Mouse (Mus musculus) MEL (cell line): ENCODE data around the gene Wnk4. TPM values are rescaled to one million over a fixed set of nuclear protein-coding genes. Genes with fewer than 3 reads are reported as not detected.
A peak's percentile ranks its signal among the peaks of the same experiment; 100 is the strongest.

Source experiments
- DNase-seq: peaks from one replicate; pipeline ENCODE4 v3.0.0; 2011; ENCODE audit warnings: low read depth, low spot score
- H3K27ac ChIP-seq: 2 replicates; pipeline ENCODE4 v1.5.1; 2012; ENCODE audit warnings: low read depth, mild to moderate bottlenecking, control low read depth, low read length, moderate library complexity; ENCODE audit not compliant: control insufficient read depth
- H3K27me3 ChIP-seq, 2 experiments: fragments of 150-350 bp in 1 of 2; sonication (generic) in 1 of 2; 2 replicates each; pipeline ENCODE4 v1.6.1; 2012; ENCODE audit warnings: low read length in 2 of 2, mild to moderate bottlenecking in 2 of 2, improper control_type of control experiment in 1 of 2, moderate library complexity in 1 of 2; ENCODE audit not compliant: insufficient read depth in 2 of 2, control insufficient read depth in 1 of 2
- H3K36me3 ChIP-seq, 2 experiments: 2 replicates each; pipeline ENCODE4 v1.6.1; 2012 to 2014; ENCODE audit warnings: low read length in 2 of 2, improper control_type of control experiment in 1 of 2, inconsistent platforms in 1 of 2, mild to moderate bottlenecking in 1 of 2; ENCODE audit not compliant: insufficient read depth in 2 of 2, control insufficient read depth in 1 of 2
- H3K4me1 ChIP-seq, 2 experiments: fragments of 150-350 bp in 1 of 2; sonication (generic) in 1 of 2; 2 replicates each; pipeline ENCODE4 v1.6.1; 2012; ENCODE audit warnings: low read length in 2 of 2, improper control_type of control experiment in 1 of 2, mild to moderate bottlenecking in 1 of 2; ENCODE audit not compliant: insufficient read depth in 2 of 2, control insufficient read depth in 1 of 2
- H3K4me3 ChIP-seq, 2 experiments: fragments of 150-350 bp in 1 of 2; sonication (generic) in 1 of 2; 2 replicates each; pipeline ENCODE4 v1.5.1; 2012; ENCODE audit warnings: low read depth in 2 of 2, low read length in 2 of 2, mild to moderate bottlenecking in 2 of 2, moderate library complexity in 2 of 2, control low read depth in 1 of 2, improper control_type of control experiment in 1 of 2; ENCODE audit not compliant: control insufficient read depth in 1 of 2, insufficient read depth in 1 of 2
- H3K79me2 ChIP-seq: 2 replicates; pipeline ENCODE4 v1.6.1; 2012; ENCODE audit warnings: mild to moderate bottlenecking, low read length, moderate library complexity; ENCODE audit not compliant: control insufficient read depth, poor library complexity, insufficient read depth
- H3K9ac ChIP-seq: 2 replicates; pipeline ENCODE4 v1.6.1; 2012; ENCODE audit warnings: low read depth, mild to moderate bottlenecking, control low read depth, low read length, moderate library complexity; ENCODE audit not compliant: control insufficient read depth, poor library complexity, severe bottlenecking
- H3K9me3 ChIP-seq: fragments of 150-350 bp; sonication (generic); replicated peaks from 2 replicates; pipeline ENCODE4 v1.6.1; 2012; ENCODE audit warnings: mild to moderate bottlenecking, low read length, improper control_type of control experiment, moderate library complexity; ENCODE audit not compliant: insufficient read depth
- CHD2 ChIP-seq: IDR thresholded peaks from 2 replicates; pipeline ENCODE4 v1.6.1; 2011; ENCODE audit warnings: low read length, improper control_type of control experiment
- CTCF ChIP-seq, 3 experiments: IDR thresholded peaks in 2 of 3; conservative IDR thresholded peaks in 1 of 3; 2 replicates each; pipeline ENCODE4 v1.5.1; 2011 to 2012; ENCODE audit warnings: low read length in 3 of 3, low read depth in 2 of 3, mild to moderate bottlenecking in 2 of 3, improper control_type of control experiment in 1 of 3, inconsistent platforms in 1 of 3, mixed read lengths in 1 of 3, moderate library complexity in 1 of 3; ENCODE audit not compliant: control insufficient read depth in 1 of 3, insufficient read depth in 1 of 3, poor library complexity in 1 of 3, severe bottlenecking in 1 of 3
- E2F4 ChIP-seq: IDR thresholded peaks from 2 replicates; pipeline ENCODE4 v1.6.1; 2011; ENCODE audit warnings: low read depth, low read length, improper control_type of control experiment, borderline replicate concordance
- ETS1 ChIP-seq: IDR thresholded peaks from 2 replicates; pipeline ENCODE4 v1.6.1; 2012; ENCODE audit warnings: low read depth, mild to moderate bottlenecking, inconsistent platforms, low read length, improper control_type of control experiment, moderate library complexity
- GABPA ChIP-seq: IDR thresholded peaks from 2 replicates; pipeline ENCODE4 v1.6.1; 2012; ENCODE audit warnings: low read depth, mild to moderate bottlenecking, inconsistent platforms, low read length, improper control_type of control experiment, moderate library complexity
- MXI1 ChIP-seq: IDR thresholded peaks from 2 replicates; pipeline ENCODE4 v1.6.1; 2011; ENCODE audit warnings: mild to moderate bottlenecking, low read depth, low read length, improper control_type of control experiment
- POLR2AphosphoS5 ChIP-seq: IDR thresholded peaks from 2 replicates; pipeline ENCODE4 v1.6.1; 2012; ENCODE audit warnings: low read depth, borderline replicate concordance, mild to moderate bottlenecking, inconsistent platforms, low read length, moderate library complexity, mixed read lengths
- RAD21 ChIP-seq: IDR thresholded peaks from 2 replicates; pipeline ENCODE4 v1.6.1; 2011; ENCODE audit warnings: mild to moderate bottlenecking, low read depth, low read length, improper control_type of control experiment
- SMC3 ChIP-seq: IDR thresholded peaks from 2 replicates; pipeline ENCODE4 v1.6.1; 2011; ENCODE audit warnings: low read depth, low read length, improper control_type of control experiment
- polyA plus RNA-seq, 2 experiments: library from polyadenylated mRNA; stranded (reverse) in 1 of 2; unstranded in 1 of 2; fragments of >175 nt in 1 of 2; fragments of >200 nt in 1 of 2; gene quantifications; 2 replicates each; pipeline versions ENCODE4 v1.2.1 to v1.2.4; 2012; ENCODE audit warnings: low replicate concordance in 2 of 2, low read depth in 1 of 2; ENCODE audit not compliant: insufficient read length in 2 of 2, insufficient read depth in 1 of 2, missing spikeins in 1 of 2
- total RNA-seq: library from RNA; depleted of rRNA; stranded (reverse); fragments of 300-350 nt; gene quantifications from 2 replicates; pipeline ENCODE4 v1.2.3, GENCODE M21; 2012

Gene Wnk4
- total and polyA plus RNA-seq, 3 experiments: 0.92 to 3.4 TPM; not detected in 1

DNA sequence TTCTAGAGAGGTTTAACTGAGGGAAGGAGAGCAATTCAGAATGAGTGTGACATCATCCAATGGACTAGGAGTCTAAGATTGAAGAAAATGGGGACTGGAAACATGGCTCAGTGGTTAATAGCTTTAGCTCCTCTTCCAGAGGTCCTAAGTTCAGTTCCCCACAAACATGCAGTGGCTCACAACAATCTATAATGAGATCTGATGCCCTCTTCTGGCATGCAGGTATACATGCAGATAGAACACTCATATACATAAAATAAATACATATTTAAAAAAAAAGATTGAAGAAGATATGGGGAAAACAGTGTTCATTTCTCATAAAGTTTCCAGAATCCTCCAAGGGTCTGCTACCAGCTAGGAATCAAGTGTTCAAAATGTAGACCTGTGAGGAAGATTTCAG lies 24.9 kb upstream of the Wnk4 start:
- Histone ChIP-seq H3K27ac (no peak overlapping the region), H3K4me1 (peaks cover 0 to 14% of the 10 kb centered on the region in 2 experiments; a peak in 3 of 4 replicates), H3K4me3 (no peak overlapping the region), H3K9ac (no peak overlapping the region), H3K27me3 (peaks cover 0 to 9% of the 10 kb centered on the region in 2 experiments; a peak in 3 of 4 replicates), H3K9me3 (no peaks in the 10 kb centered on the region), H3K36me3 (peaks cover 0 to 13% of the 10 kb centered on the region in 2 experiments; a peak in 2 of 4 replicates), H3K79me2 (no peaks in the 10 kb centered on the region)
- no peak for TF ChIP-seq E2F4
- TF ChIP-seq GABPA: no peak
- peak; percentile 51 for TF ChIP-seq SMC3
- TF ChIP-seq RAD21: peak; percentile 4; the same call in 1 of the 2 replicates
- no peak for TF ChIP-seq MXI1
- peak in 1 of 3 experiments; percentile 36; a peak in 2 of 6 replicates for TF ChIP-seq CTCF (IDR thresholded peaks at IDR 0.05 in 2 of 3, conservative IDR thresholded peaks at IDR 0.05 in 1 of 3; ENCODE audit: control insufficient read depth in 1 of 3, insufficient read depth in 1 of 3, low read depth in 2 of 3, low read length in 3 of 3, poor library complexity in 1 of 3, severe bottlenecking in 1 of 3)
- DNase-seq: no peak

DNA sequence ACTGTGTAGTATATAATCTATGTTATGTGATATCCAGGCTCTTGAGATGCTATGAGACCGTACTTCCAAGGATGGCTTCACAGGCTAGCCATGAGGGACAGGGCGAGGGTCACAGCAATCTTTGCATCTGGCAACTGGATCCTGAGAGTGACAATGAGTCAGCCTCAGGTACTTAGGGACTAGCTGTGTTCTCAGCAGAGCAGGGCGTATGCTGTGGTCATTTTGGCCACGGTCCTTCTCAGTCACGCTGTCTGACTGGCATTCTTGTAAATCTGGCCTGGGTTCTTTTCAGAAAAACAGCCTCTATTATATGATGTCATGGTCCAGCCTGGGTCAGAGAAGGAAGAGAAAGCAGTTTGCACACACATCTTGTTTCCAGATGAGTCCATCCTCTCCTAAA lies 23.6 kb upstream of the Wnk4 start:
- H3K9ac ChIP-seq: no peak overlapping the region
- no peaks in the 10 kb centered on the region for H3K79me2 ChIP-seq
- H3K4me1 ChIP-seq: peaks cover 0 to 6% of the 10 kb centered on the region in 2 experiments; a peak in 3 of 4 replicates
- H3K4me3 ChIP-seq: no peak overlapping the region
- H3K27me3 ChIP-seq: peaks cover 0 to 9% of the 10 kb centered on the region in 2 experiments
- TF ChIP-seq POLR2AphosphoS5 (no peak), CHD2 (no peak)
- H3K9me3 ChIP-seq: no peaks in the 10 kb centered on the region
- no peak for DNase-seq
- H3K27ac ChIP-seq: no peak overlapping the region
- H3K36me3 ChIP-seq: peaks cover 0 to 9% of the 10 kb centered on the region in 2 experiments; a peak in 2 of 4 replicates

DNA sequence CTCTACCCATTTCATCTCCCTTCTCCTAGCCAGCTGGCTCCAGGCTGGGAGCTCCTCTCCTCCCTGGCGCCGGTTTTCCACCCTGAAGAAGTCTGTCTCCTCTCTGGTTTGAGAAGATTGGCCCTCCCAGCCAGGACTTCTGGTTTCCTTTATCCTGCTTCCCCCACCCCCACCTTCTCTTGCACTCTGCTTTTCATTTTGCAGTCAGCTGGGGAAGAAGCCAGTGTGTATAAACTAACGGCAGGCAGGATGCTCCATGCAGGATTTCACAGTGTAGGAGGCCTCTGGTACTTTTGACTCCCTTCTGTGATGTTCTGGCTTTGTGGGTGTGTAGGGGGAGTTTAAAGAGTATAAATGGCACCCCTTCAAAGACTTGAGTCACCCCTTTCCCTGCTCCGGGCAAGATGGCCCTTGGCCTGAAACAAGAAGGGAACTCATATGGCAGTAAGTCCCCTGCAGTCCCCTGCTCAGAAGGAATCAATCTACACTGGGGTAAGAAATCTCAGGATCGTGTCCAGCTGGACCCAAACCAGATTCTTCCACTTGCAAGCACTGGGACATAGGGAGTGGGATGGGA lies 22.2 kb upstream of the Wnk4 start:
- Histone ChIP-seq H3K9ac (no peak overlapping the region), H3K9me3 (no peaks in the 10 kb centered on the region), H3K27me3 (peaks cover 0 to 12% of the 10 kb centered on the region in 2 experiments), H3K79me2 (no peaks in the 10 kb centered on the region), H3K36me3 (no peaks in the 10 kb centered on the region), H3K4me1 (no peaks in the 10 kb centered on the region; a peak in 1 of 4 replicates), H3K4me3 (no peak overlapping the region), H3K27ac (no peak overlapping the region)
- no peak for TF ChIP-seq ETS1
- DNase-seq: no peak
